Mouse (Mus musculus) embryonic facial prominence, embryonic 13.5 days (tissue): ENCODE data around the gene Gbgt1. TPM values are rescaled to one million over a fixed set of nuclear protein-coding genes. Genes with fewer than 3 reads are reported as not detected.

ENCODE experiments used
- ATAC-seq: fragments of 200-750 bp; cut with Nextera tagmentation; 2 replicates; pipeline ENCODE4 v1.8.0; 2017; ENCODE audit warnings: low read depth; ENCODE audit not compliant: insufficient number of reproducible peaks, insufficient read depth, low FRiP score, low TSS enrichment
- H3K27ac ChIP-seq: fragments of 300-500 bp; sonication (generic); 2 replicates; pipeline ENCODE4 v1.5.1; 2015; ENCODE audit warnings: moderate library complexity, mild to moderate bottlenecking, inconsistent platforms
- H3K27me3 ChIP-seq: fragments of 300-500 bp; sonication (generic); 2 replicates; pipeline ENCODE4 v1.6.1; 2015; ENCODE audit warnings: mild to moderate bottlenecking, inconsistent platforms
- H3K36me3 ChIP-seq: fragments of 300-500 bp; sonication (generic); 2 replicates; pipeline ENCODE4 v1.6.1; 2015; ENCODE audit warnings: mild to moderate bottlenecking, inconsistent platforms
- H3K4me1 ChIP-seq: fragments of 300-500 bp; sonication (generic); 2 replicates; pipeline ENCODE4 v1.6.1; 2015; ENCODE audit warnings: inconsistent platforms
- H3K4me2 ChIP-seq: fragments of 300-500 bp; sonication (generic); 2 replicates; pipeline ENCODE4 v1.6.1; 2015; ENCODE audit warnings: moderate library complexity, mild to moderate bottlenecking, inconsistent platforms
- H3K4me3 ChIP-seq: fragments of 300-500 bp; sonication (generic); 2 replicates; pipeline ENCODE4 v1.5.1; 2015; ENCODE audit warnings: mild to moderate bottlenecking, inconsistent platforms
- H3K9ac ChIP-seq: fragments of 300-500 bp; sonication (generic); 2 replicates; pipeline ENCODE4 v1.6.1; 2015; ENCODE audit warnings: mild to moderate bottlenecking, inconsistent platforms
- H3K9me3 ChIP-seq: fragments of 300-500 bp; sonication (generic); 2 replicates; pipeline ENCODE4 v1.6.1; 2016; ENCODE audit warnings: inconsistent platforms
- WGBS: fragments of 180-500 bp; shearing (Covaris S2); methylation state at CpG from one replicate; pipeline ENCODE4 v1.1.7; 2015; ENCODE audit warnings: mixed read lengths; 5-methylcytosine and 5-hydroxymethylcytosine counted together
- polyA plus RNA-seq: library from polyadenylated mRNA; unstranded; fragments of >200 nt; fragmentation: Nextera tagmentation; extraction: Ambion mirVana; gene quantifications from 2 replicates; pipeline ENCODE4 v1.2.1, GENCODE M21; 2015

Gene Gbgt1
- 0.35 and 0.58 TPM in 2 replicates for polyA plus RNA-seq

DNA sequence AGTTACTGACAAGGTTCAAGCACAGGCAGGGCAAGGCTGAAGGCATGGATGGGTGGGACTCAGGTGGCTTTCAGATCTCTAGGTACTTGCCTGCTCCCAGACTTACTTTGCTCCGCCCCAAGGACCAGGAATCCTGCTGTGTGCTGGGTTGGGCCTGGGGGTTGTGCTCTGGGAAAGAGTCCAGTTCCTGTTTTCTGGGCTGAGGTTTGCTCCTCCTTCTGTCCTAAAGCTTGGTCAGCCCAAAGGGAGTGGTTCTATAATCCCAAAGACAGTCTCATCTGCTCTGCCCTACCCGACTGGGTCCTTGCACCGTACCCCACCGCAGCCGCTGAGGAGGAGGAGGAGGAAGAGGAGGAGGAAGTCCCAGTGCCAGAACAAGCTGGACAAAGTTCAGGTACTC lies at the start of gene Gbgt1:
Gene Gbgt1, plus strand, starts transcription at position 221 of the 400 bp plus-strand sequence.
- no peak within 1 kb of the TSS for H3K9ac ChIP-seq
- H3K27ac ChIP-seq: no peak within 1 kb of the TSS
- no peak within 1 kb of the TSS for H3K4me2 ChIP-seq
- no peaks in the 10 kb centered on the region for H3K36me3 ChIP-seq
- no peaks in the 10 kb centered on the region for H3K4me1 ChIP-seq
- H3K27me3 ChIP-seq: no peaks in the 10 kb centered on the region
- no peak for ATAC-seq
- no peaks in the 10 kb centered on the region for H3K9me3 ChIP-seq
- H3K4me3 ChIP-seq: no peak within 1 kb of the TSS
- WGBS: 74% methylated on average over 5 of the region's 5 CpGs

DNA sequence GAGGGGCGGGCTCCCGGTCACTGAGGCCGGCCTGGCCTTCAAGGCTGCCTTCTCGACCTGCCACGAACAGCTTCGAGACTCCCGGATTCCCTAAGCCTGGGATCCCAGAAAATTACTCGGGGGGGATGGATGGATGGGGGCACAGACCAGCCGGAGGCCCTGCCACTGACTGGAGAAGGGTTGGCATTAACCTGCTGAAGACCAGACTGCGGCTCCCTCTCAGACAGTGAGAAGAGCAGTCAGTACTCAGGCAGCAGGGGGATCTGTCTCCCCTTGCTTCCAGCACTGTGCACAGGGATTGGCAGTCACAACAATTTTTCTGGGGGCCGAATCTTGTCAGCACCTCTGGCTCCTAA lies 49.4 kb upstream of the Gbgt1 start:
- Histone ChIP-seq H3K4me1 (peaks cover 21% of the 10 kb centered on the region), H3K27me3 (peaks cover 8% of the 10 kb centered on the region; the same call in 1 of the 2 replicates), H3K4me3 (peak overlapping the region; percentile 79), H3K9me3 (no peaks in the 10 kb centered on the region), H3K4me2 (peak overlapping the region; percentile 91), H3K9ac (peak overlapping the region; percentile 87), H3K36me3 (peaks cover 32% of the 10 kb centered on the region), H3K27ac (peak overlapping the region; percentile 79)
- ATAC-seq: no peak
- WGBS: 7% methylated on average over 11 of the region's 11 CpGs

DNA sequence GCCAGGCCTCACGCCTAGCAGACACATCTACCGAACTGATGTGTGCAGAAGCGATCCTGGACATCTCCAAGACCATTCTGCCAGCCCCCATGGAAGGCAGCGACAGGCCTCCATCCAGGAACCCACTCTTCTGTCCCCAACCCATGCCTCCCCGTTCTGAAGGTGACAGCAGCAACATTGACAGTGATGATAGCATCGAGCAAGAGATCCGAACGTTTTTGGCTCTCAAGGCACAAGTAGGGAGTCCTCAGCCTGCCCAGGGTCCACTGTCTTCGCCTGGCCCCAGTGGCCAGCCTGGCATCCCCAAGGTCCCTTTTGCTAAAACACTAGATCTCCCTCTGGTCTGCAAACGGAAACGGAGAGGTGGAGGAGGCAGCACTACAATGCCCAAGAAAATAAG lies 45.0 kb upstream of the Gbgt1 start:
- no peaks in the 10 kb centered on the region for H3K27me3 ChIP-seq
- H3K9ac ChIP-seq: no peak overlapping the region
- WGBS: 92% methylated on average over 11 of the region's 11 CpGs
- peaks cover 12% of the 10 kb centered on the region for H3K4me1 ChIP-seq
- H3K4me3 ChIP-seq: no peak overlapping the region
- peaks cover 55% of the 10 kb centered on the region for H3K36me3 ChIP-seq
- H3K4me2 ChIP-seq: no peak overlapping the region
- no peak overlapping the region for H3K27ac ChIP-seq
- no peaks in the 10 kb centered on the region for H3K9me3 ChIP-seq
- no peak for ATAC-seq

DNA sequence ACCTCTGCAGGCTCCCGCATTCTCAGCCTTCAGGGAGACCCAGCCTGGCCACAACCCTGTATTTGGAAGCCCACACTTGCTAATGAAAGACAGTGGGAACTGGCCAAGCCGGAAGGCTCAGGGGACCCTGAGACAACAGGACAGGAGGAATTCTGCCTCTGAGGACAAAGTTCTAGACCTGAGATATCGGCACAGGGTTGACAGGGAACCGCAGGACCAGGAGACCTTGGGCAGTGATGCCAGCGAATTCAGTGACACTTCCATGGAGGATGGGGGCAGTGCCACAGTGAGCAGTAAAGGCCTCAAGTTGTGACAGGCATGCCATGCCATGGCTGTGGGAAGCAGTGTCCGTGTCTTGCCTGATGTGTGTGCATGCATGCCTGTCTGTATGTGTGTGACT lies 43.2 kb upstream of the Gbgt1 start:
- Histone ChIP-seq H3K9me3 (no peaks in the 10 kb centered on the region), H3K9ac (no peak overlapping the region), H3K27me3 (no peaks in the 10 kb centered on the region), H3K4me1 (no peaks in the 10 kb centered on the region), H3K27ac (no peak overlapping the region), H3K4me3 (no peak overlapping the region), H3K4me2 (no peak overlapping the region), H3K36me3 (peaks cover 55% of the 10 kb centered on the region)
- WGBS: 88% methylated on average over 6 of the region's 6 CpGs
- ATAC-seq: no peak

DNA sequence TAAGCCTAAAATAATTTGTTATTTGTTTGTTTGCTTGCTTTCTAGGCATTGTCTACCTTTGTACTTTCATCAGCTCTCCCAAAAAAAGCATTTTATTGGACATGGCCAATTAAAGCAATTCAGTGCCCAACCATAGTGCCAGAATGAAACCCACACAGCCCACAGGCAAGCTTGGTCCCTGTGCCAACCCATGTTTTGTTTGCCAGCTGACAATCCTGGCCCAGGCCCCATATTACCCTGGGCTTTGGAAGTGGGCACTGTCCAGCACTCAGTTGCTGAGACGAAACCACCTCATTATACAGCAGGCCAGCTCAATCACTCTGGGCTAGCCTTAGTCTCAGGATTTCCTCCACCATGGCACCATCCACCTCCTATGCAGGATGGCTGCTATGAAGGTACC lies 40.1 kb upstream of the Gbgt1 start:
- no peak overlapping the region for H3K4me2 ChIP-seq
- no peak overlapping the region for H3K9ac ChIP-seq
- H3K27ac ChIP-seq: no peak overlapping the region
- H3K27me3 ChIP-seq: no peaks in the 10 kb centered on the region
- H3K4me3 ChIP-seq: no peak overlapping the region
- H3K4me1 ChIP-seq: no peaks in the 10 kb centered on the region
- peaks cover 30% of the 10 kb centered on the region for H3K36me3 ChIP-seq
- ATAC-seq: no peak
- H3K9me3 ChIP-seq: no peaks in the 10 kb centered on the region
- 72% methylated on average over 1 of the region's 1 CpGs for WGBS

DNA sequence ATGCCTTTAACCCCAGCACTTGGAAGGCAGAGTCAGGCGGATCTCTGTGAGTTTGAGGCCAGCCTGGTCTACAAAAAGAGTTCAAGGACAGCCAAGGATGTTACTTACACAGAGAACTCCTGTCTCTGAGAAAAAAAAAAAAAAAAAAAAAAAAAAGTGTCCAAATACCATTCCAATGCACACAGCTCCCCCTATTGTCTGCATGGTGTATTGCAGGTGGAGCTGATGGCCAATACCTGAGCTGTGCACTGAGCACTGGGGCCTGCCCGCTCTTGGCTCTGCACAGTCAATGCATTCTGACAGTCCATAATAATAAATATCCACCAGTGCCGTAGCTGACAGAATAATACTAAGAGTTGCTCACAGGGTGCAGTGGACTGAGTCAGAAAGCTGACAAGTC lies 32.8 kb upstream of the Gbgt1 start:
- Histone ChIP-seq H3K9me3 (no peaks in the 10 kb centered on the region), H3K27me3 (peaks cover 15% of the 10 kb centered on the region), H3K4me2 (no peak overlapping the region), H3K9ac (no peak overlapping the region), H3K27ac (no peak overlapping the region), H3K4me1 (peaks cover 14% of the 10 kb centered on the region), H3K4me3 (no peak overlapping the region), H3K36me3 (peaks cover under 1% of the 10 kb centered on the region; the same call in 1 of the 2 replicates)
- 36% methylated on average over 3 of the region's 3 CpGs for WGBS
- ATAC-seq: no peak

DNA sequence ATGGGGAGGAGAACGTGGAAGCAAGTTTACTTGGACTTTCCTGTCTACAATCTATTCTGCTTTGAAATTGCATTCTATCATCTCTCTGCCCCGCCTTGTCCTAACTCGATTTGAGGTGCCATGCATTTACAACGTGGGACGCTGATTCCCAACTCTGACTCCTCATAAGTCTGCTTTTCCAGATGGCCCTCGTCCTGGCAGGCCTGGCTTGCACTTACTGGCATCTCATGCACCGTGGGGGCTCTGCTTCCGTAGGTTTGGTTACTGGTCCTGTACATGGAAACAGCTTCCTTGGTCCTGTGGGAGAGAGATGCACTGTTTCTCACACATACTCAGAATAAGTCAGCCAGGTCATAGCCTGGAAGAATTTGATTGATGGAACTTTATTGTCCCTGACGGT lies 31.8 kb upstream of the Gbgt1 start:
- no peak overlapping the region for H3K9ac ChIP-seq
- no peak for ATAC-seq
- peaks cover 11% of the 10 kb centered on the region for H3K36me3 ChIP-seq
- WGBS: 81% methylated on average over 9 of the region's 9 CpGs
- H3K27me3 ChIP-seq: peaks cover 15% of the 10 kb centered on the region
- H3K27ac ChIP-seq: no peak overlapping the region
- no peak overlapping the region for H3K4me3 ChIP-seq
- peaks cover 17% of the 10 kb centered on the region for H3K4me1 ChIP-seq
- H3K9me3 ChIP-seq: no peaks in the 10 kb centered on the region
- H3K4me2 ChIP-seq: no peak overlapping the region

DNA sequence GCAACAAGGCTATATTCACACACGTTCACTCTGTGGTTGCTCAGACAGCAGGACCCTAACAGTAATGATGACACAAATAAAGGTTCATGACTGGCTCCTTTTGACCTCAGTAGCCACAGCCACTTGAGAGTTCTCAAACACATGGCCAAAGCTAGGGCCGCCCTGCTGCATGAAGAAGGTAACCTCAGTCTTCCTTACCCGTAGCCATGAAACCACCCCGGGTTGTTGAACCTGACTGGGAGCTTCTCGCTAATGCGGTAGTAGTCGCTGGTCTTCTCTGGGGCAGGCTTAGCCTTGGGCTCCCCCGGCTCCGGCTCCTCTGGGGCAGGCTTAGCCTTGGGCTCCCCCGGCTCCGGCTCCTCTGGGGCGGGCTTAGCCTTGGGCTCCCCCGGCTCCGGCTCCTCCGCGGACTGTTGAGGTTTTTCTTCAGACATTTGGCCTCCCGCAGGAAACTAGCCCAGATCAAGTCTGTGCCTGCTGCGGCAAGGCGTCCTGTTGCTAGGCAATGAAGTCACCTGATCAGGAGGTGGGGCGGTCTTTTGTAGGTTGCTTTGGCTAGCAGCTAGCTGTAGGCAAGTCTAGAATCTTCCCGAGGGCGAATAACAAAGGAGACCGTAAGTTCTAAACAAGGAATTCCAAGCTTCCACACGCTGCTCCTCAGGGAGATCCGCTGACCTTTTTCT lies 30.7 kb upstream of the Gbgt1 start, which contains the start of gene 1700007K13Rik:
Gene 1700007K13Rik, minus strand, starts transcription at position 497 of the 683 bp plus-strand sequence.
- H3K9ac ChIP-seq: peak within 1 kb of the TSS; percentile 67
- WGBS: 5% methylated on average over 25 of the region's 25 CpGs
- ATAC-seq: no peak
- peak within 1 kb of the TSS; percentile 70 for H3K4me2 ChIP-seq
- H3K27me3 ChIP-seq: peaks cover 15% of the 10 kb centered on the region
- H3K9me3 ChIP-seq: no peaks in the 10 kb centered on the region
- H3K4me3 ChIP-seq: peak within 1 kb of the TSS; percentile 36
- H3K27ac ChIP-seq: no peak within 1 kb of the TSS
- H3K36me3 ChIP-seq: peaks cover 21% of the 10 kb centered on the region
- H3K4me1 ChIP-seq: peaks cover 17% of the 10 kb centered on the region

DNA sequence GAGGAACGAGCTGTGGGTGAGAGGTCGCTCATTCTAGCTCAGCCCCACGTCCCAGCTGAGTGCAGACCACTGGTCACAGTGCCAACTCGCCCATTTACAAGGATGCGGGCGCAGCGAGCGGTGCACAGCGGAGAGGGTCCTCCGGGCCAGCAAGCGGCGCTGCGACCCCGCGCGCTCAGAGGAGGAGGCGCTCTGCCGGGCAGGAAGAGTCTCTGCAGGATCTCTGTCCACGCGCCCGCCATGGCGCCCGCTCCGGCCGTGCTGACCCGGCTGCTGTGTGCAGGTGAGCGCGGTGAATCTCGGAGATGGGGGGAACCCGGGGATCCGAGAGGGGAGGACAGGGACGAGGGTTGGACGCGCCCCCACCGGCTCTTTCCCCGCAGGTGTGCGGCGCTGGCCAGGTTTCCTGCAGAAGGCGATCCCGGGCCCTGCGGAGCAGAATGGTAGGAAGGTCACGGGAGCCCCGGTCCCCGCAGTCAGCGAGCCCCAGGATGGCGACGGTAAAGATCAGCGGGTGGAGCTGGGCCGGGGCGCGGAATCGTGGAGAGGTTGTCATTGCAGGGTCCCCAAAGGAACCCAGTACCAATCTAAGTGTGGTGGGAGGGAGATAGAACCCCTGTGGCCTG lies 28.7 kb upstream of the Gbgt1 start, which contains the start of gene Mrps2:
Gene Mrps2, plus strand, starts transcription at position 207 of the 626 bp plus-strand sequence.
- 0 out of 2 replicates have a peak, but pooled peaks cover 2% of the 10 kb centered on the region for H3K9me3 ChIP-seq
- ATAC-seq: peak; percentile 80
- WGBS: under 1% methylated on average over 51 of the region's 52 CpGs
- H3K4me1 ChIP-seq: peaks cover 17% of the 10 kb centered on the region
- 0 out of 2 replicates have a peak within 1 kb of the TSS, but pooled peaks have one; percentile 23 for H3K27ac ChIP-seq
- peaks cover 15% of the 10 kb centered on the region for H3K27me3 ChIP-seq
- peak within 1 kb of the TSS; percentile 97 for H3K9ac ChIP-seq
- H3K4me3 ChIP-seq: peak within 1 kb of the TSS; percentile 95
- H3K4me2 ChIP-seq: peak within 1 kb of the TSS; percentile 80
- peaks cover 41% of the 10 kb centered on the region for H3K36me3 ChIP-seq

DNA sequence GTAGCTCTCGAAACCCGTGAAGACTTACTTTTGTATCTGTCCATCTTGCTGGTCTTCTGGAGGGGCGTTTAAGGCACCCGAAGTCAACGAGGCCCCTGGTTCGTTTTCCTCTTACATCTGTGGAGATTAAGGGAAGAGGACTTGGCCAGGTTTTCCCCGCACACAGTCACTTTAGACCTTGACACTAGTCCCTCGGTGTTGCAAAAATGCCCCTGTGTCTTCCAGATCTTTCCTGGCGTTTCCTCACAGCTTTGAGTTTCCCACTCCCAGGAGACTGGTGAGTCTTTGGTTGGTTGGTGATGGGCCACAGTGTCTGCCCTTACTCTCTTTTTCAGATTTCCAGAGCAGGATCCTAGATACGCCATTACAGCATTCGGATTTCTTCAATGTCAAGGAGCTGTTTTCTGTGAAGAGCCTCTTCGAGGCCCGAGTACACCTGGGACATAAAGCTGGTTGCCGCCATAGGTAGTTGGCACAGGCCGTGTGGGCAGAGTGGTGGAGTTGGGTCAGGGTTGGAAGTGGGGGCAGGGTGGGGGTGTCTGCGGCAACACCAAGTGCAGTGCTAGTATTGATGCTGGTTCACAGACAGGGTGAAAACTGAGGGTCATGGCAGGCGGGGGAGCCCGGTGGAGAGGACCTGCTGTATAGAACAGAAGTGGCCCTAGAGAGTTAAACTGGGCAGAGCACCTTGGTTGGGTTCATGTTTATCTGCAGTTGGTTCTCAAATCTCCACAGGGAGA lies 28.0 kb upstream of the Gbgt1 start:
- H3K4me3 ChIP-seq: peak overlapping the region; percentile 95
- 0 out of 2 replicates have a peak, but pooled peaks cover 3% of the 10 kb centered on the region for H3K9me3 ChIP-seq
- WGBS: 54% methylated on average over 18 of the region's 18 CpGs
- H3K4me1 ChIP-seq: peaks cover 17% of the 10 kb centered on the region
- ATAC-seq: no peak
- peaks cover 15% of the 10 kb centered on the region for H3K27me3 ChIP-seq
- no peak overlapping the region for H3K27ac ChIP-seq
- H3K4me2 ChIP-seq: peak overlapping the region; percentile 80
- H3K9ac ChIP-seq: peak overlapping the region; percentile 97
- H3K36me3 ChIP-seq: peaks cover 43% of the 10 kb centered on the region

DNA sequence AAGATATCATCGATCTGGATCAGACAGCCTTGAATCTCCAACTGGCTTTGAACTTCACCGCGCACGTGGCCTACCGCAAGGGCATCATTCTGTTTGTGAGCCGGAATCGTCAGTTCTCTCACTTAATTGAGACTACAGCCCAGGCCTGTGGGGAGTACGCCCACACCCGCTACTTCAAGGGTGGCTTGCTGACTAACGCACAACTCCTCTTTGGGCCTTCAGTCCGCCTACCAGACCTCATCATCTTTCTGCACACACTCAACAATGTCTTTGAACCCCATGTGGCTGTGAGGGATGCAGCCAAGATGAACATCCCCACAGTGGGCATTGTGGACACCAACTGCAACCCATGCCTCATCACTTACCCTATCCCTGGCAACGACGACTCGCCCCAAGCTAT lies 27.2 kb upstream of the Gbgt1 start:
- Histone ChIP-seq H3K27ac (no peak overlapping the region), H3K9ac (no peak overlapping the region), H3K9me3 (0 out of 2 replicates have a peak, but pooled peaks cover 3% of the 10 kb centered on the region), H3K4me2 (no peak overlapping the region), H3K4me1 (peaks cover 17% of the 10 kb centered on the region), H3K4me3 (no peak overlapping the region), H3K36me3 (peaks cover 43% of the 10 kb centered on the region), H3K27me3 (peaks cover 11% of the 10 kb centered on the region)
- WGBS: 97% methylated on average over 14 of the region's 14 CpGs
- no peak for ATAC-seq
